Mouse (Mus musculus): Measurements from ENCODE around the gene Mcfd2.
"Not testable (repeated sequence)": the region's sequence is repeated elsewhere in the genome, so short reads cannot be mapped to it uniquely, and the experiment has no call there.

Gene Mcfd2

DNA sequence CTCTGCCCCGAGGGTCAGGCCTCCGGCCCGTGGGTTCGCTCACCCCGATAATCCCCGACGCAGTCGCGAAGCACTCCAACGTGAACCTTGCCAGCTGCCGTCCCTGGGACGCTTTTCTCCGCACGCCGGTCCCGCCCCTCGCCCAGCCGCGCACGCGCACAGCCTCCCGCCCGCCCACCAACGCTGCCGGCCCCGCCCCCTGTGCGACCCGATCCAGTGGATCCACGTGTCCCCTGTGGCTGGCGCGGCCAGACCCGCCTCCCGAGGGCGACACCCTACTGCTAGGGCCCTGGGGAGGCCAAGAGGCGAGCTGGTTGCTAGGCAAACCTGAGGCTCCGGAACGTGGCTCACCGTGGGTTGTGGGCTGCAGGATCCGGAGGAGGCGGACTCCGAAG is at the start of gene Mcfd2:
Gene Mcfd2 (minus strand): TSS at position 144 of the 395 bp plus-strand sequence.
- peak; percentile 99 for DNase-seq (ENCODE audit: low spot score)

DNA sequence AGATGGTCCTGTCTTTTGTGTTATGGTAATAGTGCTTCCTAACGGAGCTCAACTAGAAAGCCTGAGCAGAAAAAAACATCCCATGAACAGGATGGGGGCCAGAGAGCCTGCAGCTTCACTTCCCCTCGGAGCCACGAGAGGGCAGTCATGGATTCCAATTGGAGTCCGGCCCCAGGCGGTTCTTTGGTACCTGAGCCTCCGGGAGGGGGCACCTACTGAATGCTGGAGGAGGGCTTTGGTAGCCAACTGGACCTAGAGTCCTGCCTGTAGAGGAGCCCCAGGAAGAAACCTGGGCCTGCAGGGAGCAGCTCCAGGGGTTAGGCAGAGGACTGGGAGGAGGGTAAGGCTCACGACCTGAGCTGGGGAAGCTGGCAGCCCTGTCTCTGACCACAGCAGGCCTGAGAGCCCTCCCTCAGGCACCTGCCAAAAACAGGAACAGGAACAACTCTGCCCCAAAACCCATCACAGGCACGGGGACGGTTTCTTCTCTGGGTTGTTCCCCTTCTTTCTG is 49.3 kb upstream of the Mcfd2 start:
- peak; percentile 97 for DNase-seq (ENCODE audit: low spot score)

DNA sequence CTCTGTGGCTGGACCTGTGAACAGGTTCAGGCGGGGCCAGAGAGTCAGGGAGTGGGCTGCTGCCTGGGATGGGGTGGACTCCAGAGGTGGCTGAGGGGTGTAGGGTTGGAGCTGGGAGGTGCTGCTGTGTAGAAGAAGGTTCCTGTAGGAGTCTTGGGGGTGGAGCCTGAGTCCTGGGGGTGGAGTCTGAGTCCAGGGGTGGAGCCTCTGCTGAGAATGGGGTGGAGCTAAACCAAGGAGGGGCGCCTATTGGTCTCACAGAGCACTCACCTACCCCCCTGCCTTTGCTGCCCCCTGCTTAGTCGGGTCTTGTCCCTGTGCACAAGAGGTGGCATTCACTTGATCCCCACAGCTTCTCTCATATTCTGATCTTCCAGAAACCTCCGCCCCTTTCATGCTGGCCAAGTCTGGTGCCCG is 48.8 kb upstream of the Mcfd2 start:
- DNase-seq (ENCODE audit: low spot score): peak; percentile 78

DNA sequence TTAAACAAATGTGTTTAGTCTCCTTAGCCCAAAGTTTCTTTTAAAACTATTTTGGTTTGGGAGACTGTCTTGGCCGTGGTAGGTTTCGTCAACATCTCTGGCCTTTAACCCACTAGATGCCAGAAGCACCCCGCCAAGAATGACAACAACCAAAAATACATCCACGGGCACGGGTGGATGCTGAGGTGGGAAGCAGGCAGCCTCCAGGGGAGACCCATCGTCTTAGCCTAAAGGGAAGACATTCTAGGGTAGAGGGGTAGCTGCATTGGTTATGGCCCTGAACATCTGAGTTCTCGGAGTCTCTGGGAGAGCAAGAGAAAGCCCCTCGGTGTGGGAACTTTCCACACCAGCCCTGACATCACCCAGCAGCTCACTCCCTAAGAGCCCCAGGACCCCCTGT is 48.4 kb upstream of the Mcfd2 start:
- DNase-seq (ENCODE audit: low spot score): no peak

DNA sequence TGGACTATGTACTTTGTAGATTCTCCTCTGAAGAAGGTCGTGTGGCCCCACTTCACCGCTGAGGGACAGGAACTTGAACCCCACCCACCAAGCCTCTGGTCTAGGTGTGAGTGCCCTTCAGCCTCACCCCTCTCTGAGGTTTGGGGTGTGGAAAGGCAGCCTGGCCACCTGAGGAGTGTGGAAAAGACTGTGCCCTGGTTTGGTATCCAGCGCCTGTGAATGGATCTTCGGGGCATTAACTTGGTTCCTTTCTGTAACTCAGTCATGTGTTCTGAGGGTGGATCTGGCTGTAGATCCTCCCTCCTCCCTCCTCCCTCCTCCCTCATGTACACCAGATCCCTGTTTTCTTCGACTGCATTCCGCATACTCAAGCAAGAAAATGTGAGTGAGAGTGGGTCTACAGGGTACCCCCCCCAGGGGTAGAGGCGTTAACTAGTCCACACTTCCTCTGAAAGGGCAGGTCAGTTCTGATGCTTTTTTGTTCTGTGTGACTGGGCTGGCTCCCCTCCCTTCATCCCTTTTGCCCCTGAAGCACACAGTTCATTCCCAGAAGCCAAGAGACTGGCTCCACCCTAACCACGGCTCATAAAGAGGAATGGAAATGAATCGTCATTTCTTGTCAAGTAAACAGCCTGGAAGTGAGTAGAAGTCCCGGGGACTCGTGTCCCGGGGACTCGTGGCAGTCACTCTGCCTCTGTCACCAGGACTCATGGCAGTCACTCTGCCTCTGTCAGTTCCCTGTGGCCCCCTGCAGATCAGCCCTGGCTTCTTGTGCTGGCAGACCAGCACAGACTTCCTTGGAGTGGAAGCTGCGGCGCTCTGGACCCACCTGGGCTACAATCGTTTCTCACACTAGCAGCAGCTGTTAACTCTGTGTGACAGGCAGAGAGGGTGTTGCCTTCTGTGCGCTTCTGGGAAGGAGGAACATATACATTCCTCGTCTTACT is 47.5 kb upstream of the Mcfd2 start:
- DNase-seq (ENCODE audit: low spot score): no peak

DNA sequence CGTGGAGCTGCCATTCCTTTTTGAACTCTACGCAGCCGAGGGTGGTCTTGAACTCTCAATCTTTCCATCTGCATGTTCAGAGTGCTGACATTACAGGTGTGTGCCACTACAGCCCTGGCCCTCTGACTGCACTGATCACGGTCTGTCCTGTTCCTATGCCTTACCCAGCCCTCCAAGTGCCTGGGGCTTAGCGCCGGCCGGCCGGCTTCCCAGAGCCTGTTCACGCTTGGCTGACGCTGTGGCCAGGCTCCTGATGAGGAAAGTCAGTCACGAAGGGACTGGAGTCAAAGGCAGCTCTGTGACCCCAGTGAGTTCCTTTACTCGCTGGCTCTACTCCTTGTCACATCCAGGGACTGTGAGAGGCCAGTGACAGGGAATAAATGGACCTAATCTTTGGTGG is 46.6 kb upstream of the Mcfd2 start:
- DNase-seq (ENCODE audit: low spot score): no peak

DNA sequence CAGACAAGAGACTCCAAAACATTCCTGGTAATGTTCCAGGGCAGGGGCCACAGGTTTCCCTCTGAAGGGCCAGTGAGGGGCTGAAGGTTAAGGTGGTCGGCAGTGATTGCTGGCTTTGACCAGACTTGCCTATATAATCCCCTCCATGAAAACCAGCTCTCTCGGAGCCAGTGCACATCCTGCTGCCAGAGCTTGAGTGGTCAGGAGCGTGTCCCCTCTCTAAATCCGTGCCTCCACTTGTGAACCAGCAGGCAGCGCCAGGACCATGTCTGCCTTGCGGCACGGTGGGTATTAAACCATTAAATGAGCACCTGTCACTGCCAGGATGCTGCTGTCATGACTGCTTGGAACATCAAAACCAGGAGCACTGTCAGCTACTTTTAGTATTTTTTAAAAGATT is 44.8 kb upstream of the Mcfd2 start:
- no peak for DNase-seq (ENCODE audit: low spot score)

DNA sequence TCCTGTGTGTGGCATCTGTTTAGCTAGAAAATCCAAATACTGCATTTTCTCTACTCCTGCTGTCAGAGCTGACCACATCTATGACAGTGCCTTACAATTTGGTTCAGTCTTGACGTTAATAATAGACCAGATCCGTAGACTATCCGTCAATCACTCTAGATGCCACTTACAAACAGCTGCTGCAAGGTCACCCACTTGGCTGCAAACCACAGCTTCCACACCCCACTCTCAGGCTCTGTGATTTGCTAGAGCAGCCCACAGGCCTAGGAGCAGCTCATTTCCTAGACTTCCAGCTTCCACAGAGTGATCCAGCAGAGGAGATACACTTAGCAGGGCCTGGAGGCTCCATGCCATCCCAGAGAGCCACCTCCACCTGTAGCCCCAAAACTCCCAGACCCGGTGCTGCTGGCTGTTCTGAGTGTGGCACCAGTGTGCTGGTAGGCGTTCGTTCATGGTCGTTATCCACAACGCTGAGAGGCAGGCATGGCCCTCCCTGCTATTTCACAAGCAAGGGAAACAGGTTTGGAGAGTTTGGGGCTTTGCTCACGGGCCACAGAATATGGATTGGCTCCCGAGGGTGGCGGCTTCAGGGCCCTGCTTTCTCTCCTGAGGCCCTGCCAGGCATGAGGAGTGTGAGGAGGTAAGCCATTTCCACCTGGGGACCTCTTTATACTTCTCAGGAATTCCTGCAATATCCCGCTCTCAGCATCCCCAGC is 43.5 kb upstream of the Mcfd2 start:
- DNase-seq (ENCODE audit: low spot score): no peak

DNA sequence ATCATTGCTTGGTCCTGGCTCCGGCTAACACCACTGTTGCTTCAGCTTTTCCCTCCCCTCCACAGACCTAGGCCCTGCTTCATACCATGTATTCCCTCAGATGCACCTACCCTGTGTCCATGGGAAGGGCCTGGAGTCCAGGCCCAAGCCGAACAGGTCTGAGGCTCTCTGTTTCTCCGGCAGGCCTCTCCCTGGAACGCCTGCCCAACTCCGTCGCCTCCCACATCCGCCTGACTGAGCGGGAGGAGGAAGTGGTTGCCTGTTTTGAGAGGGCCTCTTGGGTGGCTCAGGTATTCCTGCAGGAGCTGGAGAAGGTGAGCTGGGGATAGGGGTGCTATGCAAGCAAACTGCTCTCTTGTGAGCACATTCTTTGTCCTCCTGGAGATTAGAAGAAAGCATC is 41.0 kb upstream of the Mcfd2 start:
- DNase-seq (ENCODE audit: low spot score): no peak

DNA sequence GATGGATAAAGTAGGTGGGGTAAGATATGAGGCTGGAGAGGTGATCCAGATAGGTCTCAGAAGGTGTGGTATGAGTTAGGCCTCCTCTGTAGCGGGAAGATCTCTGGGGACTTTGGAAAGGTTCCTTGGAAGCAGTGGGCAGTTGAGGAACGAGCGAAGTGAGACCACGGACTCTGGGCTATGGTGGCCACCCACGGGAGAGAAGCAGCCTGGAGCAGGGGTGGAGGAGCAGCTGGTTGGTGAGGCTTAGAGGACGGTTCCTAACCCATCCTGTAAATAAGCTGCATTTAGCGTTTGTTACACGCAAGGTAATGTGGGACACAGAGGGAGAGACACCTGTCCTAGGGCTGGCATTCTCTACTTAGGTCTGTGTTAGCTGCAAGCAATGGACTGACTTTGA is 39.3 kb upstream of the Mcfd2 start:
- no peak for DNase-seq (ENCODE audit: low spot score)

DNA sequence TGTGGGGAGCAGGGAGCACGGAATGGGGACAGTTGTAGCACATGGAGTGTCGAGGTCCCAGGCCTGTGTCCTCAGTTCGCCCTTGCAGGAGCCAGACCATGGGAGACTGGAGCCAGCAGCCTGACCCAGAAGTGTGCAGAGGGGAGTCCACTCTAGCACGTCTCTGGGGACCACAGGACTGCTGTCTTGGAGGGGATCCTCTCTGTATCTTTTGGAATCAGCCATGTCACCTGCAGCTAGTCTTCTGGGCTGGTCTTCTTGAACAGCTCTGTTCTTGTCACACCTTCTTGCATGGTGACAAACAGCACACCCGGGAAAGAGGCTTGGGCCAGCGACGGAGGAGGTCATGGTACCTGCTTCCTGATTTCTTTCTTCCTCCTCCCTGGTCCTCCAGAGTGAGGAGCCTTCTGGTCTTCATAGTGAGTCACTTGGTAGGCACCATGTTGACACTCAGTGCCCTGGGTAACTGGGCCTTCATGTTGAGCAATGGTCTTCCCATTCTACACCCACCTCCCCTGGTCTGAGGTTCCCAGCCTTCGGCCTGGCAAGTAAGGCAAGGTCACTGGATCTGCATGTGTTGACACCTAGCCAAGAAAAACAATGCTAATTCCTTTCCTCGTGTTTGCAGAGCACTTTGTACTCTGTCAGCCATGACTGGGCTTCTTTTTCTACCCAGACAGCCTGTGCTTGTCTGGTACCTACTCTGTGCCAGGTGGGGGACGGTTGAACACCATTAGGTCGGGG is 38.6 kb upstream of the Mcfd2 start:
- DNase-seq (ENCODE audit: low spot score): no peak

DNA sequence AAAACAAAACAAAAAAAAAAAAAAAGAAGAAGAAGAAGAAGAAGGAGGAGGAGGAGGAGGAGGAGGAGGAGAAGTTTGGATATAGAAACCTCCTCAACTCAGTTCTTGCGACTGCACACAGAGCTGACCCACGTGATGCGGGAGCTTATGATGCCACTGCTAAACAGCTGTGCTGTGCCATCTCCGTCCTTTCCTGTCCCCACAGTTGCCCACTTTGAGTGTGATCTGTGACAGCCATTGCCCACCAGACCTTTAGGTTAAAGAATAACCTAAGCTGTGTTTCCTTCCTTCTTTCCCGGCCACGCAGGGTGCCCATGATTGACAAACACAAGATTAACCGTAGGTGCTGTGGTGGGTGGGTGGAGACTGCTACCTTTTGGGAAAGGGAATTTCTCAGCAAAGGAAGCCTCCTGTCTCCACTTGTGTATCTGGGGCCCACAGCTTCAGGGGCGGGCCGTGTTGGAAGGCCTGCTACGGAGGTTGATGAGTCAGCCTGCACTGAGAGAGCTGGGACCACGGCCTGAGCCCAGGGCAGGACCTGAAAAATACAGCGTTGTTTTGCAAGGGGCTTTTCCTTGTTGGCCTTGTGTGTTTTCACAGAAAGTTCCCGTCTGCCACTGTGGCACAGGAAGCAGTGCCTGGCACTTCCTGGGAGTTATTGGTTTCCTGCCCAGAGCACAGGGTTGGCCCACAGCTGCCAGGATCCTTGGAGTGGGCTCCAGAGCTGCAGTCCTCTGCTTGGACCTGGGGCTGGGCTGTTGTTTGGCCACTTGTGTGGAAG is 36.5 kb upstream of the Mcfd2 start:
- DNase-seq (ENCODE audit: low spot score): no peak

DNA sequence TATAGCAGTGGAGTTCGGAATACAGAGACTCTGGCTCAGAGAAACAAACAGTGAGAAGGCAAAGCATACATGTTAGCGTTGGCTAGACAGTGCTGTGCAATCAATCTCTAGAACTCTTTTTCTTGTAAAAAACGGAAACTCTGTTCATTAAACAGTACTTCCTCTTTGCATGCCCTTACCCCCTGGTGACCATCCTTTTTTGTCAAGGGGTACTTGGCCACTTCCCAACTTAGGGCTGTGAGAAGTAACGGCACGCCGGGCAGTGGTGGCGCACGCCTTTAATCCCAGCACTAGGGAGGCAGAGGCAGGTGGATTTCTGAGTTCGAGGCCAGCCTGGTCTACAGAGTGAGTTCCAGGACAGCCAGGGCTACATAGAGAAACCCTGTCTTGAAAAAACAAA is 35.9 kb upstream of the Mcfd2 start:
- DNase-seq (ENCODE audit: low spot score): not testable (repeated sequence)

DNA sequence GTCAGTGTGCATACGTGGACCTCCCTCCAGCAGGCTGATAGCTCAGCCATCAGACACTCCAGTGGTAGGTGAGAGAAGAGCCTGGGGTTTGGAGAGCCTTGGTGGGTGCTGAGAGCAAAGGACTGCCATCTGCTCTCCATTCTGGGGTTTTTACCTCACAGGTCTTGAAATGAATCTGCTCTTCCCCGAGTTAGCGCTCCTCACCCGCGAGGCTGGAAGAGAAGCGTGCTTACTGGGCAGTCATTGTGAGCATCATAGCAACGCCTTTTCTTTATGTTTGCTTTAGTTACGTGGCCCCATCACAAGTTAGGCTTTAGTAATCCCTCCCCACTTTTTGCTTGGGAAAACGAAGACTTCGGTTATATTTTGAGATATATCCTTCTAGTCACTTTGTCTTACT is 34.6 kb upstream of the Mcfd2 start:
- no peak for DNase-seq (ENCODE audit: low spot score)

DNA sequence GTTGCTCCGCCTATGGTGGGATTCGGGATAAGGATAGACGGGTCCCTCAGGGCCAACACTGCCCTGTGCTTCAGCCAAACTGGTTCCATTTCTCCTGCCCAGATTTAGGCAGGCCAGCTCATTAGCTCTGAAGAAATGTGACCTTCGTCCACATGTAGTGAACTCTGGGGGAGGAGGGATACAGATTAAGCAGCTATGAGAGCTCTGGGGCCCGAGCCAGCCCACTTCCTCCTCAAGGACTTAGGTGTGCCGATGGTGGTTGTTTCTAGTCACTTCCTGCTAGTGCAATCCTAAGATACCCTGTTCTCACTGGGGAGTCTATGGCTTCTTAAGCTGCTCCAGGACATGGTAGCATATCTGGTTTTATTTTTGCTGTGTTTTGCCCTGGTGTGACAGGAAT is 33.2 kb upstream of the Mcfd2 start:
- no peak for DNase-seq (ENCODE audit: low spot score)

DNA sequence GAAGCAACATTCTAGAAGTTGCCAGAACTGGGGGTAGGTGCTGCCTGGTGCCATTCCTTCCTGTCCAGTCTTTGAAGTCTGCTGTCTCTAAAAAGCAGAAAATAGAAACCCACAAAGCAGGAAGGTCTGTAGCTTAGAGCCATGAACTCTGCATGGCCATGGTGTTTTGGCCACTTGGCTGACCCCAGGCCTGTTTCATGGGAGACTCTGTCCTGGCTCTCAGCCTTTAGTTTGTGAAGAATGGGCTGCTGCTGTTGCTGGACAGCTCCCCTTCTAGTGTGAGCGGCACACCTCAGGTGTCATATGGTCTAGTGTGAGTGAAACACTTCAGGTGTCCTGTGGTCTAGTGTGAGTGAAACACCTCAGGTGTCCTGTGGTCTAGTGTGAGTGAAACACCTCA is 31.0 kb upstream of the Mcfd2 start:
- not testable (repeated sequence) for DNase-seq (ENCODE audit: low spot score)

DNA sequence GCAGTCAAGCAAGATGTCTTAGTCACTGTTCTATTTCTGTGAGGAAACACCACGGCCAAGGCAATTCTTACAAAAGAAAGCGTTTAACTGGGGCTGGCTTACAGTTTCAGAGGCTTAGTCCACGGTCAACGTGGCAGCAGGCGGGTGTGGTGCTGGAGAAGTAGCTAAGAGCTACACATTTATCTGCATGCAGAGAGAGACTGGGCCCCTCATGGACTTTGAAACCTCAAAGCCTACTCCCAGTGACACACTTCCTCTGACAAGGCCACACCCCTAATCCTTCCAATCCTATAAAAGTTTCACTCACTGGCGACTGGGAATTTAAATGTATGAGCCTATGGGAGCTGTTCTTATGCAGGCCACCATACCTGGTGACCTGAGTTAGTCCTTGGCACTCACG is 30.0 kb upstream of the Mcfd2 start:
- no peak for DNase-seq (ENCODE audit: low spot score)

DNA sequence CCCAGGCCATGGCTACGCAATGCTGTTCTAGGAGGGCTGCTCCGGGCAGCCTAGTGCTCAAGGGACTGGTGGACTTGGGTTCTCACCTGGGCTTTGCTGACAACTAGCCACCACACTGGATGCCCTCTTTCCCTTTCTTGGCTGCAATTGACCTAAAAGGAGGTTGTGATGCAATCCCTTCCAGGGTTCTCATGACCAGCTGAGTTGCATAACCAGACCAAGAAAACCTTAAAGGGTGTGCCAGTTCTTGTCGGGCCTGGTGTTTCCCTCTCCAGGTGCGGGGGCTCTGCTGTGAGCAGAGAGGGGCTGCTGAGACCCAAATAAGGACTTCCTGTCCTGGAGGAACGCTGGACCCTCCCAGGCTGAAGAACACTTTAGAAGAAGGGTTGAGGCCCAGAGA is 27.4 kb upstream of the Mcfd2 start:
- DNase-seq (ENCODE audit: low spot score): no peak

DNA sequence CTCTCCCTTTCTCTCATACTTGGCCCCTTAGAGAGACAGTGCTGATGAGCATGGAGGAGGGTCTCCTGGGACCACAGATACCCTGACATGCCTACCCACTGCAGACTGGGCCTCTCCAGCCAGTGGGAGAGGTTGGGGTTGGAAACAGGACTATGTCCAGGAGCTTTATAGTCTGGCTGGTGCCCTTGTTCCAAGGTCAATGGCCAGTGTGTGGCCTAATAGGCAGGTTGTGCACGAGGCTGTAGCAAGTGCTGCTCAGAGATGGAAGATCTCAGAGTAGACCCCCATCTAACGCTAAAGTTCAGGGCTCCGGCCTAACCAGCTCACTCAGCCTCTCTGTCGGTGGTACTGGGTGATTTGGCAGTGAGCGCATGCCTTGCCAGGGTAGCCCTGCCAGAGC is 26.0 kb upstream of the Mcfd2 start:
- no peak for DNase-seq (ENCODE audit: low spot score)

DNA sequence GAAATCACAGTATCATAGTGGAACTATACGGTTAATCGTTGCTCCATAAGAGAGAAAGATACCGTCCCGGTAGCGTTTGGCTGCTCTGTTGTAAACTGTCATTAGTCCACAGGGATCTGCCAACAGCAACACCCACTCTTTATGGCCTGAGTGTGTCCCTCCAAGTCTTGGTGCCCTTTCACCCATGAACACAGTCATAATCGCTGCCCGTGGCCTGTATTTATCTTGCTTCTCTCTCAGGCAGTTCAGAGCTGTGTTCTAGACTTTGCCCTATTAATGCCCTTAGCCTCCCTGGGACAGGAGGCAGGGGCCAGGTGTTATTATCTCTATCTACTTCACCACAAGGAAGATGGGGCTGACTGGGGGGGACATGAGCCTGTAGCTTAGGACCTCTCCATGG is 25.3 kb upstream of the Mcfd2 start:
- no peak for DNase-seq (ENCODE audit: low spot score)

DNA sequence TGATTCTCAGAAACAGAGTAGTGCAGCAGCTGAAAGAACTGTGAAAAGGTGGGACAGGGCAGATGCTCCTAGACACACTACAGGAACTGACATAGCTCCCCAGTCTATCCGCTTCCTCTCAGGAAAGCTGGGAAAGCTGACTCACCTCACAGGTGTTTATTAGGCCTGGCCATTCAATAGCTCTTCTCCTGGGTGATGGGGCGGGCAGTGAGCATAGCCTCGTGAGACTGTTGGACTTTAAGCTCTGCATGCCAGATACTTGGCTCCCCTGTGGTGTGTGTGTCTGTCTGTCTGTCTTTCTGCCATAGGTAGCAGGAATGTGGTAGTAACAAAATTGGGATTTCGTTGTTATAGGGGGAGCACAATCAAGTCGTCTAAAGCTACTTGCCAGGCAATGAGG is 23.6 kb upstream of the Mcfd2 start:
- DNase-seq (ENCODE audit: low spot score): no peak

DNA sequence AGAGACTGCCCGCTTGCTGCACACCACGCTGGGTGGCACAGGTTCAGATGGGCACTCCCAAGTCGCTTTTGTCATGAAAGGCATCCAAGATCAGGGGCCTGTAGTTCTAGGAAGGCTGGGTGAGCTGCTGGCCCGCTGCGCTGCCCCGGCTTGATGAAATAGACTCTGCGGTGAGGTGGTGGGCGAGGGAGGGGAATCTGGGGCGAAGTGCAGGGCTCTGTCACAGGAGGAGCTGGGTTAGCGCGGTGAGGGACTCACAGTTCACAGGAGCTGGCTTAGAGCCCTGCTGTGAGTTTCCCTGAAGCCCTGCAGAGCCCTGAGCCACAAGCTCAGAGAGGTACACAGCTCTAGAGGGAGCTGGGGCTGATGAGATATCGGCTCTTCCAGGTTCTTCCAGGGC is 22.4 kb upstream of the Mcfd2 start:
- no peak for DNase-seq (ENCODE audit: low spot score)
